Mouse (Mus musculus) ovary, postnatal 14 days (tissue): ENCODE measurements around the gene Pdap1.
"Not testable (repeated sequence)": the region's sequence is repeated elsewhere in the genome, so short reads cannot be mapped to it uniquely, and the experiment has no call there.

ENCODE experiments used
- DNase-seq: peaks from one replicate; pipeline ENCODE4 v3.0.0; 2022; ENCODE audit warnings: low spot score

Pdap1 gene

DNA sequence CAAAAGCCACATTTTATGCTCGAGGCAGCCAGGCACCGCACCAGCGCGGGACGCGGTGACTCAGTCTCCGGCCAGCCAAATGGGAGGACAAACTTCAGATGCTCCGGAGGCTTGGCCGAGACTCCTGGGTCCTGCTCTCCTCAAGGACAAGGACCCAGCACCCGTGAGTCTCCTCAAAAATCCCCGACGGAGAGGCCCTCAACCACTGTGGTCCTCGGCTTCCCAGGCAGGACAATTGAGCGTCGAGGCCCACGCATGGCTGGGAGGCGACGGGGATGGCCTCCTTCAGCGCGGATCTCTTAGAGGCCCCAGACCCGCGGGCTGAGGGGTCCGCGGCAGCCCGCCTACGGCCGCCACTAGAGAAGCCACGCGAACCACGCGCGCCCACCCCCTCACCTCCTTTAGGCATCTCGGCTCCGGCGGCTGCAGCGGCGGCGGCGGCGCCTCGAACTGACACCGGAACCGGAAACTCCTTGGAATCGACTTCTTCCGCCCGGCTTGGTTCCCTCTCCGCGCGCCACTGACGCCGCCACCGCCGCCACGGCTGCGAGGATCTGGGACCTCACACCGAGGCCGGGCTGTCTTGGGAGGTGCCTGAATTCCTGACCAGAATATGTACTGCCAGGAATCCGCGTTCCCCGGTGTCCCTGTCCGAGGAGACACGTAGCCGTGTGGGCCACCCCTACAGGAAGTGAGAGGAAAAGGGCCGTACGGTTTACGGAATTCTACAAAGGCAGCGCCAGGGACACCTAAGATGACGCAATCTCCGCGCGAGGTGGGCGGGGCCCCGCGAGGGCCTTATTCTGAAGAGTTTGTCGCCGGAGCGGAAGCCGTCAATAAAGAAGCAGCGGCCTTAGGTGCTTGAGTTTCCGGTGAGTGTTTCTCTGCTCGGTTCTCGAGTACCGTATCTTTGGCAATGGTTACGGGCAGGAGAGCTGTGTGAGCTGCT is at the start of gene Pdap1, which contains the start of gene Bud31:
TSS of gene Pdap1 (minus strand) at position 668 of the 949 bp plus-strand sequence.
TSS of gene Bud31 (plus strand) at position 792 of the 949 bp plus-strand sequence.
- peak; percentile 94 for DNase-seq

DNA sequence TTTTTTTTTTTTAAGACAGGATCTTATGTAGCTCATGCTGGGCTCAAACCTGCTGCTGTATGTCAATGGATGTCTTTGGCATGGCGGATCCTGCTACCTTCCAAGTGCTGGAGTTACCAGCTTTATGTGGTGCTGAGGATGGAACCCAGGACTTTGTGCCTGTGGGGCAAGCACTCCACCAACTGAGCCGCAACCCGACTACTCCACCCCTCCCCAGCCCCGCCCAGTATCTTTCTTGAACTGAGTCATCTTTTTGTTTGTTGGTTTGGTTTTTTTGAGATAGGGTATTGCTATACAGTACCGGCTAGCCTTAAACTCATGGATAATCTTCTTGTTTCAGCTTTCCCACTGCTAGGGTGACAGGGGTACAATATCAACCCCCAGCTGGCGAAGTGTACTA is 49.4 kb upstream of the Pdap1 start:
- no peak for DNase-seq

DNA sequence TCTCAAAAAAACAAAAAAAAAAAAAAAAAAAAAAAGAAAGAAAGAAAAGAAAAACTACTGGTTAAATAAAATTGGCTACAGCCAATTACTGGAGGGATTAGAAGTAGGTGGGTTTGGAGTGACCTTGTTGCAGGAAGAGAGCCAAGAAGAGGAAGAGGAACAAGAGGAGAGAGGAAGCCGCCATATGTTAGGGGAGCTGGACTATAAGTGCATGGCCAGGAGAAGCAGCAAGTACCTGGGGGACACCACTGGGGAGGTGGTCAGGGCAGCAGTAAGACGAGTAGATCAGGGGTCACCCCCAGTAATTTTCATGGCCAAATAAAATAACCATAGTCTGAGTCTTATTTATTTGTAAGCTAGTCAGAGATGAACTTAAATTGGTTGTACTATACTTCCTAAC is 45.2 kb upstream of the Pdap1 start:
- DNase-seq = no peak

DNA sequence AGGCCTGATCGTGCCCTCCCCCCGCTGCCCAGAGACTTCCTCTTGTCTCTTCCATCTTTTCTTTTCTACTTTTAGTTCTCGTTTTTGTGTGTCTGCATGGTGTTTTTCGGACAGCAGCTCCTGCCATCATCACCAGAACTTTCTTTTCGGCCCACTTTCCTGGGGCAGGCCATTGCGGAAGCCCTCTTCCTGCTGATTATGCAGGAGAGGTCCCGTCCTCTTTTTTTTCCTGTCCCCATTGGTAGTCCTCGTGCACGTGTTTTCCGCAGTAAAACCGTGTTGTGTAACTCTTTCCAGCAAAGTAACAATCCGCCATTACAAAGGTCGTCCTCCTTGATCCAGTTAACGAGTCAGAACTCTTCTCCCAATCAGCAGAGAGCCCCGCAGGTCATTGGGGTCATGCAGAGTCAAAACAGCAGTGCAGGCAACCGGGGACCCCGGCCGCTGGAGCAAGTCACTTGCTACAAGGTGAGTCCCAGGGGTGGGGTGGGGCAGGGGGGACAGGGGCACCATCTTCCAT is 38.5 kb upstream of the Pdap1 start:
- no peak for DNase-seq

DNA sequence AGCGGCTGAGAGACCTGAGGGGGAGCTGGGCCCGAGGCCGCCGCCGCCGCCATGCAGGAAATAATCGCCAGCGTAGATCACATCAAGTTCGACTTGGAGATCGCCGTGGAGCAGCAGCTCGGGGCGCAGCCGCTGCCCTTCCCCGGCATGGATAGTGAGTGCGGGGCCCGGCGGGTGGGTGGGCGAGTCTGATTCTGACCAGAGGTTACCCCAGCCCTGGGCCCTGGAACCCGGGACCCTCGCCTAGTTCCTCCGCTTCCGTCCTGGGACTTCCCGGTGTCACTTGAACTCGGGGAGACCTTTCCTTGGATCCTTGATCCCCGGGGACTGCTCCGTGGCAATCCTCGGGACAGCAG is 27.2 kb upstream of the Pdap1 start:
- no peak for DNase-seq

DNA sequence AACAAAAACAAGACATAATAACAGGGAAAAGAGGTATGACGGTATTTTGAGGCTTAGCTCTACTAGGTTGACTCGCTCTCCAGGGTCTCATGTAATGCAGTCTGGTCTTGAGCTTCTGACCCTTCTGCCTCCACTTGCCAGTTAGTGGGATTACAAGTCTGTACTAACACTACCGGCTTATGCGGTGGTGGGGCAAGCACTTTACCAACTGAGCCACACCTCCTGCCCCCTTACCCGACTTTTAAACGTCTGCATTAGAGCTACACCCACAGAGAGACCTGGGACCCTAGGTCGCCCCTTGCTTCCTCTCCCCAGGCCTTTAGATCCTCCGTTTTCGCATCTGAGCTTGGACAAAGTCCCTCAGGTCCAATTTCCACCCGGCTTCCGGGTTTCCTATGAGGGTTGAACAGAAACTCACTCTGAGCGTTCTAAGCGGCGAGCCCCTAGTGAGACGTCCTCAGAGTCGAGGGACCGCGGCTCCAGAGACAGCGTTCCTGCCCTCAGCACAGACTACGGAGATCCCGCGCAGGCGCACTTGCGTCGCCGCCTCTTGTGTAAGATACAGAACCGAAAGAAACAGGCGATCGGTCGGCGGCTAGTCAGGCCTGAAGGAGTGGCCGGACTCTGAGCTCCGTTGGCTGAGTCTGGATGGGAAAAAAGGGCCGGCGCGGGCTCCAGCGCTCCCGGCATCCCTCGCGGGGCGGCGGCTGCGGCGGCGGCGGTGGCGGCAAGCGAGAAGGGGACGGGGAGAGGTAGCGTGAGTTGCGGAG is 26.7 kb upstream of the Pdap1 start, which contains the start of the genes Ptcd1 and Cpsf4:
TSS of gene Ptcd1 (minus strand) at position 573 of the 770 bp plus-strand sequence.
TSS of gene Cpsf4 (plus strand) at position 678 of the 770 bp plus-strand sequence.
- DNase-seq = peak; percentile 95

DNA sequence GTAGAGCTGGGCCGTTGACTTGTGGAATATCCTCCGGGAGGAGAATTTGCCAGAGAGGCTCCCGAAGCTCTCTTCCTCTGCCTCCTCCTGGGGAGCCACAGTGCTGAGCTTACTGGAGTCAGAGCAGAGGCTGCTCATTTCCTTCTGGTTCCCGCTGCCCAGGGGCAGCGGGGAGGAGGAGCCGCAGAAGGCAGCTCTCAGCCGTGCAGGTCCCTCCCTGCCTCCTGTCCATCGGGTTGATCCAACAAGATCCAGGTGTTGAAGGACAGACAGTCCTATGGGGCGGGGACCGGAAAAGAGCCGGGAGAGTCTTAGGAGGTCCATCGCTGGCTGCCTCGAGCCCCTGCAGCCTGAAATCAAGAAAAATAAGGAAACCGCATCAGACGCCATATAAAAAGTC is 25.1 kb upstream of the Pdap1 start:
- DNase-seq = no peak

DNA sequence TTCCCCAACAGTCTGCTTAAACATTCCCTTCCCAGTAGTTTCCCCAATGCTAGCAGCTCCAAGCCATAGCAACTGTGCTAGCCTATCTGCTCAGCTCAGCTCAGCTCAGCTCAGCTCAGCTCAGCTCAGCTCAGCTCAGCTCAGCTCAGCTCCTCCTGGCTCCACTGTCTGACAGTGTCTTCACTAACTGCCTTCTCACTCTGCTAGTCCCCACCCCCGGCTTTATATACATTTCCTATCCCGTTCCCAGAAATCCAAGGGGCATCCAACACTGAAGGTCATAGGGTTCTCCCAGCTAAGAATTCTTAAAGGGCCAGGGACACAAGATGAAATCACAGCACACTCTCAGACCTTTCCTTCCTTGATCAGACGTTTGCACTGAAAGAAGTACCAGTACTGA is 24.7 kb upstream of the Pdap1 start:
- DNase-seq = no peak

DNA sequence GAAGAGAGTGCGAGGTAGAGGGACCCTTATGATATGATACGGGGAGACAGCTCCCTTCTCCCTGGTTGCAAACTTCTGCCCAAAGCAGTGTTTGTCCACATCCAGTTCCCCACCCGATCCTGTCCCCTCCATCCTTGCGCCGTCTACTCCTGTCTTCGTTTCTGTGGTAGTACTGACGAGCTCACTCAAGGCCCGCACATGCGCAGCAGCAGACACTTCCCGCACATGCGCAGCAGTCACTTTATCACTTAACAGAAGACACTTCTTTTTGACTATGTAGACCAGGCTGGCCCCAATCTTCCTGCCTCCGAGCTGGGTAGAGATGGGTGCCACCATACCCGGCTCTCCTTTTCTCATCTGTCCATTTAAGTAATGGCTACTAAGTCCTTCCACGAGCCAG is 21.3 kb upstream of the Pdap1 start:
- DNase-seq = no peak

DNA sequence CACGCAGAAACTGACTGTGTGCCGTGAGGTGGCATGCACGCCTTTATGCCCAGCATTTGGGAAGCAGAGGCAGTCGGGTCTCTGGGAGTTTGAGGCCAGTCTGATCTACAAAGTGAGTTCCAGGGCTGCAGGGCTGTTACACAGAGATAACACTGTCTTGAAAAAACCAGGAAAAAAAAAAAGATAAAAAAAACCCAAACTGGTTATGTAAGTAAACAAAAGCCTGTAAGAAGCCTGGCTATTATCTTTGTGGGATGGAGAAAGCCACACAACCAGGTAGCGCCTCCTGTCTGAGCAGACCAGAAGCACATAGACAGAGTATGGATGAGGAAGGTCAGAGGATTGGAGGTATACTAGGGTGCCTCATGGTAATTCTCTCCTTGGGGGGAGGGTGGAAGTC is 12.7 kb upstream of the Pdap1 start:
- DNase-seq = no peak

DNA sequence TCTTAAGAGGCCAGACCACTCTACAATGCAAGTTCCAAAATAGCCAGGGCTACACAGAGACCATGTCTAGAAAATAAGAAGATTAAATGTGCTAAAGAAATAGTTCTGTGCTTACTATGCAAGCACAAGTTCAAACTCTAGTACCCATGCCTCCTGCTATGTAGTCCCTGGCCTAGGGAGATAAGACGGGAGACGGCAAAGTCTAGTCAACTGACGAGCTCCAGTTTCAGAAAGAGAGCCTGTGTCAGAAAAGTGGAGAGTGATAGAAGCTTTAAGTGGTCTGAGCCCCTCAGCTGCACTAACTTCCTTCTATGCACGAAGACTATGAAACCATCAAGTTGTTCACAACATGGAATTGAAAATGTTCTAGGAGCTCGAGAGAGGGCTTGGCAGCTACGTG is 9.3 kb upstream of the Pdap1 start:
- no peak for DNase-seq

DNA sequence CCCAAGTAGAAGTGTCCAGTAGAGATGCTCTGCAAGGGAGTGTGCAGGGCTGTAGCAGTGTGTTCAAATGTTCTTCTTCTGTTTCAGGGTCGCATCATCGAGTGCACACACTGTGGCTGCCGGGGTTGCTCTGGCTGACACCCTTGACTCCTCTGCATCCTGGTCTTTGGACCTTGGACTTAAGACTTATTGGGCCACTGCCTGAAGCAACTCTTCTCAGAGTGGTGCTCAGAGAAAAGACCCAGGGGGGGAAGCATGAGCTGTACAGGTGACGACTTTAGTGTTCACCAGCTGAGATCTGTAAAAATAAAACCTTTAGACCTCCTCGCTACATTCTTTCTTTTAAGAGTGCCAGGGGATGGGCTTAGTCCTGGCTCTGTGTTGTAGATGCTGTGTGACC is 7.7 kb upstream of the Pdap1 start:
- DNase-seq = no peak

DNA sequence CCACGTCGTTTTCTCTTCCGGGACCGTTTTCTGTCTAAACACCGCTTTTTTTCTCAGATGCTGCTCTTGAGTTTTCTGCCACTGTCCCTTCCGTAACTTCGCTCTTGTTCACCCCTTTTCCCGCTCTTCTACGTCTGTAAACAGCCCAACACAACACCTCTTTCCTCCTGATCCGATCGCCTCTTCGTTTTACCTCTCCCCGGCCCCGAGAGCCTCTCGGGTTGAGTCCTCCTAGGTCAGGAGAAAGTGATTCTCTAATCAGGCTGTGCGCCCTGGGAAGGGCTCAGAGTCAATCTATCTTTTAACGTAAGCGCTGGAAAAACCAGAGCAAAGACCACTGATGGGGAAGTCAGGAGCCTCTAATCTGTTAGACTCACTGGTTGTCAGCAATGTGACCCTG is 573 bp upstream of the Pdap1 start:
- no peak for DNase-seq

DNA sequence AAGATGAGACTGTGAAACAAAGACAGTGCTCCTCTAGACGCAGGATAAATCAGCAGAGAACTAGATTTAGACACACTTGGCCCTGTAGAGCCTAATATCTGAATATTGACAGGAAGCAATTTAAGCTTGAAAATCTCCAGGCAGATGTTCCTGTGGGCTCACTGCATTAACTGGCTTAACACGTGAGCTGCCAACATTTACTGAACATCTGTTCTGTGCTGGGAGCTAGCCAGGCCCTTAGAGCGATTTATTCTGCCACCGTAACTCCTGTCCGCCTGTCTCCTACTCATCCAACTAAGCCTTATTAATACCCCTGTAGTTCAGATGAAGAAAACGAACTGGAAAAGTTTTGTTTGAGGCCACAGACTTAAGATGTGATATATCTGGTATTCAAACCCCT is 1.2 kb downstream of the Pdap1 start:
- no peak for DNase-seq

DNA sequence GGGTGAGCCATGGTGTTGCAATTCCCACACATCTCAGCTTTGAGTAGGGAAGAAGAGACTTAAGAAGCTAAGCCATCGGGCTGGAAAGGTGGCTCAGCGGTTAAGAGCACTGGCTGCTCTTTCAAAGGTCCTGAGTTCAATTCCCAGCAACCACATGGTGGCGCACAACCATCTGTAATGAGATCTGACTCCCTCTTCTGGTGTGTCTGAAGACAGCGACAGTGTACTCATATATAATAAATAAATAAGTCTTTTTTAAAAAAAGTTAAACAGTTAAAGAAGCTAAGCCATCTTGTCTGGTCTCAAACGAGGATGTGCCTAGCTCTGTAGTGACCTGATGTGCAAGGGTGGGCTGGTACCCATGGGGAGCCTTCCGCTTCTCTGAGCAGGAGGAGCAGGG is 6.8 kb downstream of the Pdap1 start:
- DNase-seq = not testable (repeated sequence)

DNA sequence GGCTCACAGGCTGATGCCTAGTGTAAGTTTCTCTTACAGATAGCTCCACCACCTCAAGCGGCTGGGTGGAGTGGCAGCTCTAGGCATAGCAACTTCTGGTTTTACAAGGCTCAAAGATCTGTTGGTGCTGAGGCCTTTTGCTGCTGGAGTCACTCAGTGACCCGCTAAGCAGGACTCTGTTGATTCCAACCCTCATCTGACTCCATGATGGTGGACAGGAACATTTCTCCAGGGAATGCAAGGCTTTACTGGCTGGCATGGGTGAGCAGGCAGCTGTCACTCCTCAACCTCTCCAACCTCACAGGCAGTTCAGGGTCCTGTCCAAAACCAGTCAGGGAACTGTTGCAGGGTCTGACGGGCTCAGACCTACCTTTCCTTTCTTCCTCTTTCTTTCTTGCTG is 9.0 kb downstream of the Pdap1 start:
- no peak for DNase-seq

DNA sequence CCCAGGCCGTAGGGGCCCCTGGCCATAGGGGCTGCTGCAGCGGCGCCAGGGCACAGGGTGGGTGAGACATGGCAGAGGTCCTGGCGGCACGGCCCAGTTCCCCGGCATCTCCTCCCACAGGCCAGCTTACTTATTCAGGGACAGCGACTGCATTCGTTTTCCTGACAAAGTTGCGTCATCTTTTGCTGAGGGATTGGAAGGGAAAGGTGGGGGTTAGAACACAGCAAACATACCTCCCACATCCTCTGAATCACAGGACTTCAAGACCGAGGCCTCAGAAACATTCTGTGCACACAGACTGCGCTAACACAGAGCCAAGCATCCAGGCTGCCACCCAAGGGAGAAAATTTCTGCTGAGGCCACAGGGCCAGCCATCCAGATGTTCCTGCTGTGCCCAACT is 9.8 kb downstream of the Pdap1 start:
- DNase-seq = no peak

DNA sequence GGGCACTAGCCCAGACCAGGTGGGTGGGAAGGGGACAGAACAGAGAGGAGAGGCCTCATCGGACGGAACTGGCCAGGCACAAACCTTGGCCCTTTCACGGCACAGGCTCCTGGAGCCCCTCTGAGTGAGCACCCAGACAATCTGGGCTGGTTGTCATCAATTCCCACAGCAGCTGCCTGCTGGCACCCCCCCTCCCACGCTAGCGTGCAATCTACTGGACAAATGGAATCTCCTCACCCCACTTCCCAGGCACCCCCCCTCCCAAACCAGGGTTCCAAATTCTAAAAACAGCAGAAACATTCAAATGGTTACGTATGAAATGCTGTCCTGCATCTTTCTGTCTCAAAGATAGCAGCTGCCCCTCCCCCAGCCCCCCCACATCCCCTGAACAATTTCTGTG is 10.3 kb downstream of the Pdap1 start:
- DNase-seq = not testable (repeated sequence)

DNA sequence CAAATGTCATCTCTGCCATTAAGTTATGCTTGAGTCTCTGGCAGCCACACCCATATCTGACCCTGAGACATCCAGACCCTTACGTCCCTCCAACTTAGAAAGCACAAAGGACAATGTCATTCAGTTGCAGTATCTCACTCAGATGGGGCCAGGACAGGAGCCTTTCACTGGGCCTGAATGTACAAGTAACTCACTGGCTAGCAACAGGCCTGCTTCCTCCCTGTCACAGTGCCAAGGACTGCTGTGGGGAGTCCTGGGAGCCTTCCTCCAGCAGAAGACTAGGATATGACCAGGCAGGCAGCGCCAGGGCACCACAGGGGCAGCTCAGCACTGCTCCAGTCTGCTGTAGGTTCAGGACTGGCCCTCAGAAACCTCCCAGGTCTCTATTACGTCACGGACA is 10.9 kb downstream of the Pdap1 start:
- DNase-seq = no peak

DNA sequence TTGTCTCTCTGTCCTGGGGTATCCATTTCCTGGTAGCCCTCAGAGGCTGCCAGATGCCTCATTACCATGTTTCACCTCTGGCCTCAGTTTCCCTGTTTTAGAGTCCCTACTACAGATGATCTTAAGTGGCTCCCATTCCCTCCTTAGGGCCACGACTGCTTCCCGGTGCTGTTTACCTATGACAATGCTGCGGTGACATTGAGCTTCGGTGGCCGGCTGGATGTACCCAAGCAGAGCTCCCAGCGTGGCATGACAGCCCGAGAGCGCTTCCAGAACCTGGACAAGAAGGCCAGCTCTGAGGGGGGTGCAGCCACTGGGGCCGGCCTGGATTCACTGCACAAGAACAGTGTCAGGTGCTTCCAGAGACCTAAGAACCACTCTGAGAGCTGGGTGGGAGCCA is 13.5 kb downstream of the Pdap1 start:
- DNase-seq = no peak

DNA sequence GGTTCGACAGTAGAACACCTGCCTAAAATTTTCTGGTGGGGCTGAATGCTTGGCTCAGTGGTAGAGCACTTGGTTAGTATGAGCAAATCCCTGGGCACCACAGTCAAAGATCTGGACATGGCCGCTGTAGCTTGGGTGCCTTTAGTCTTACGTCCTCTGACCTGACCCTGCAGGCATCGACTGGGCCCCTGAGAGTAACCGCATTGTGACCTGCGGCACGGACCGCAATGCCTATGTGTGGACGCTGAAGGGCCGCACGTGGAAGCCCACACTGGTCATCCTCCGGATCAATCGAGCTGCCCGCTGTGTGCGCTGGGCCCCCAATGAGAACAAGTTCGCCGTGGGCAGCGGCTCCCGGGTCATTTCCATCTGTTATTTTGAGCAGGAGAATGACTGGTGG is 16.6 kb downstream of the Pdap1 start:
- DNase-seq = no peak

DNA sequence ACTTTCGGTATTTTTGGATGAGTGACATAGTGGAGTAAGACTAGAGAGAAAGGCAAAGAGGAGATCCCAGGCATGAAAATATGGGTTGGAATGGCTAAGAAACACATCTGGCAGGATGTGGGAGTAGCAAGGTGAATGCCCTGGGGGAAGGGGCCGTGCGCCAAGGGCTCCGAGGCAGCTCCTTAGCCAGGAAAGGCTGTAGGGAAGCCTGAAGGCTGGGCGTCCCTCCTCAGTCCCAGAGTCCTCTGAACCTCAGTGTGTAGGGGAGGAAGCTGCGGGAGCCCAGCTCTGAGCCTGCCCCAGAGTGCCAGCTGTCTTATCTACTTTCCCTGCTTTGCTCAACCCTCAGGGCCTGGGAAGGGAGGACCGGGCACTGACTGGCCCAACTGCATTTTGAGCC is 19.1 kb downstream of the Pdap1 start:
- DNase-seq = no peak

DNA sequence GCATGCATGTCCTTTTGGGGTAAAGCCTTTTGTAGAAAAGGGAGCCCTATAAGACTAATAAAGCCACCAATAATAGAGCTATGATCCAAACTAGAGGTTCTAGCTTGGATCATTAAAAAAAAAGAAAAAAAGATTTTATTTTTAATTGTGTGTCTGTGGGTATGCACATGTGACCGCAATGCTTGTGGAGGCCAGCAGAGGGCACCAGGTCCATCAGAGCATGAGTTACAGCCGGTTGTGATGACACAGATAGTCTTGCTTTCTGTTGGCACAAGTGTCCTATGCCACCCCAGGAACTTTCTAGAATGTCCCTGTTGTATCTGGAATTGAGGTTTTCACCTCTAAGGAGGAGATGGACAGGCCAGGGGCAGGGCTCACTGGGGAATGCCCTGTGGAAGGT is 20.7 kb downstream of the Pdap1 start:
- DNase-seq = no peak
